ENCODE assay signal across 16 mouse cellular contexts in genomic region chr13:76566024-76566423, GRCm38 (mm10).
"Had no signal": no experiment of that assay in that cellular context is flagged by ENCODE, and none has a peak within 500 bp of the region (broad histone marks: within the 10 kb centered on the region; RNA-seq: fewer than 3 reads in every experiment).

No protein-coding gene starts in this region.

- H3K4me3 ChIP-seq: midbrain, embryonic 10.5 days; midbrain, embryonic 12.5 days; myocyte; neural tube, embryonic 13.5 days; neural tube, embryonic 15.5 days; stomach, embryonic 15.5 days had no signal

- H3K27ac ChIP-seq: midbrain, embryonic 10.5 days; midbrain, embryonic 12.5 days; neural tube, embryonic 13.5 days; neural tube, embryonic 15.5 days; stomach, embryonic 15.5 days had no signal

- H3K9ac ChIP-seq: lung, embryonic 14.5 days; midbrain, embryonic 12.5 days; neural tube, embryonic 13.5 days; neural tube, embryonic 15.5 days; stomach, embryonic 15.5 days had no signal

- H3K36me3 ChIP-seq: midbrain, embryonic 10.5 days; midbrain, embryonic 12.5 days; neural tube, embryonic 13.5 days; neural tube, embryonic 15.5 days; stomach, embryonic 15.5 days had no signal

- H3K27me3 ChIP-seq: midbrain, embryonic 12.5 days; neural tube, embryonic 13.5 days; neural tube, embryonic 15.5 days; stomach, embryonic 15.5 days had no signal

- H3K4me1 ChIP-seq: midbrain, embryonic 10.5 days; midbrain, embryonic 12.5 days; neural tube, embryonic 13.5 days; neural tube, embryonic 15.5 days; stomach, embryonic 15.5 days had no signal

- DNase-seq: lung, adult 18-20 months; lung, embryonic 14.5 days; lung, postnatal 10 days; lung, postnatal 4 days; midbrain, embryonic 14.5 days; right cerebral cortex, postnatal 14 days; thymus, adult 18-20 months; thymus, postnatal 14 days; thymus, postnatal 36 days had no signal

- ATAC-seq: midbrain, embryonic 16.5 days had no signal
